Mouse (Mus musculus): ENCODE results near the gene Cuedc2. TPM values are rescaled to one million over a fixed set of nuclear protein-coding genes. Genes with fewer than 3 reads are reported as not detected.
A peak's percentile ranks its signal among the peaks of the same experiment; 100 is the strongest.

The Cuedc2 gene
- polyA plus RNA-seq, 1 experiment = 233 TPM

DNA sequence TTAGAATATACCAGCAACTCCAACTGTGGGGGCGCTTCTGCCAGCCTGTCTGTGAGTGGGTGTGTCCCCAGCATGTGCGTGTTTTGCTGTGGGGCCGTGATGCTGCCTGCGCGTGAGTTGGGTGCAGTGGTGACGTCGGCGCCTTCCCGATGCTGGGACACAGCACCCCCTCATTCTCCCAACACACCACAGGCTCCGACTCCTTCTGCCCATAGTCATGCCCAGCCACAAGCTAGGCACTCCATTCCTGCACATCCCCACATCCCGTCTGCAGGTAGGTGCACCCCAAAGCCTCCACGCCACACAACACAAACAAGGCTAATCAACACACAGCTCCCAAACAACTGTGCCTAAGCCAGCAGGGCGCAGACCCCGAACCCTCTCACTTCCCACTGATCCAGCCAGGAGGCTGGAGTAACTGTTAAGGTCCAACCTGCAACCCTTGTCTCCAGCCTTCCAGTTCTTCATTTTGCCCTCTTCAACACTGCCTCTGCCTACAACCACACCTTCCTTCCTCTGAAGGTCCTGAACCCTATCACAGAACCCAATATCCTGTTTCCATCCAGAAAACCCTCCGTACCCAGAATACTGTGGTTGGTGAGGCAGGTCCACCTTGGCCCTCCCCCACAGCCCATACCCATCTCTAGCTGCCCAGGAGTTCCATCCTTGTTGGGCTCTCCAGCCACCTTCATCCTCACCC, 21.5 kb downstream of the Cuedc2 start:
- Histone ChIP-seq H3K4me3 (ENCODE audit: insufficient read depth, low read length) (peak overlapping the region; percentile 85), H3K4me1 (ENCODE audit: control insufficient read depth, insufficient read depth, low read length) (peaks cover 7% of the 10 kb centered on the region), H3K27ac (ENCODE audit: insufficient read depth, low read length) (peak overlapping the region; percentile 71)
- no peak for TF ChIP-seq CTCF (IDR thresholded peaks at IDR 0.05; ENCODE audit: extremely low read depth, insufficient read depth, low read length)
- peak; percentile 95 for TF ChIP-seq POLR2A (IDR thresholded peaks at IDR 0.05; ENCODE audit: extremely low read depth, insufficient read depth, low read length)

DNA sequence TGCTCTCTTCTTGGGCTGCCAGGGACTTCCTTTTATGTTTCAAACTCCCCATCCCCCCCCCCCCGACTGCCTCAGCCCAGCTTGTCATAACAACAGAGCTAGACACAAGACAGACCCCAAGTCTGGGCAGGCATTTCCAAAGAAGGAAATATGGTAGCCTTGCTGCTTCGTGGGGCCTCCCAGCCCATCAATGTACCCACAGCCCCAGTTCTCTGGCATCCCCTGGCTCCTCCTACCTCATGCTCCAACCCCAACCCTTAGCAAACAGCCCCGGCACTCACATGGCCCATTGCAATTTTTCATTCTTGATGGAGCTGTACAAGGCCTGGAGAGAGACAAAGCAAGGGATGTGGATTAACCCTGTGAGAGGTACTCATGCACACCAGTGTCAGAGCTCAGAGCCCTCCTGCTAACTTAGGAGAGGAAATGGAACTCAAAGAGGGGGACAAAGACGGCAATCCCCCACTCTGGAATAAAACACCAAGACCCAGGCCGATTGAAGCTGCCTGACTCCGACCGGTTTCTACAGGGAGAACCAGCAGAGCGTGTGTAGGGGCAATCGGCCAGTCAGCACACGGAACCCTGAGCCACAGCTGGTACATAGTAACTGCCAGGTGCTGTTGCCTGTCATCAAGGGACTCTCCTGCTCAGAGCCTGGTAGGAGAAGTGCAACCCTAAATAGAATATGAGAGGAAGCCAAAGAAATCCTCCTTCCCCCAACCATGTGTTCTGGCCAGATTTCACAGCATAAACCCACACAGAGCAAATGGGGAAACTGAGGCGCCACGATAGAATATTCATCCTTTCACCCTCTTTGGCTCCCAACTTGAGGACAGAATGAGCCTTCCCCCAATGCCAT, 22.5 kb downstream of the Cuedc2 start:
- TF ChIP-seq POLR2A (IDR thresholded peaks at IDR 0.05; ENCODE audit: extremely low read depth, insufficient read depth, low read length) = no peak
- TF ChIP-seq CTCF (IDR thresholded peaks at IDR 0.05; ENCODE audit: extremely low read depth, insufficient read depth, low read length) = no peak
- Histone ChIP-seq H3K4me3 (ENCODE audit: insufficient read depth, low read length) (peak overlapping the region; percentile 85), H3K27ac (ENCODE audit: insufficient read depth, low read length) (no peak overlapping the region), H3K4me1 (ENCODE audit: control insufficient read depth, insufficient read depth, low read length) (peaks cover 5% of the 10 kb centered on the region)

DNA sequence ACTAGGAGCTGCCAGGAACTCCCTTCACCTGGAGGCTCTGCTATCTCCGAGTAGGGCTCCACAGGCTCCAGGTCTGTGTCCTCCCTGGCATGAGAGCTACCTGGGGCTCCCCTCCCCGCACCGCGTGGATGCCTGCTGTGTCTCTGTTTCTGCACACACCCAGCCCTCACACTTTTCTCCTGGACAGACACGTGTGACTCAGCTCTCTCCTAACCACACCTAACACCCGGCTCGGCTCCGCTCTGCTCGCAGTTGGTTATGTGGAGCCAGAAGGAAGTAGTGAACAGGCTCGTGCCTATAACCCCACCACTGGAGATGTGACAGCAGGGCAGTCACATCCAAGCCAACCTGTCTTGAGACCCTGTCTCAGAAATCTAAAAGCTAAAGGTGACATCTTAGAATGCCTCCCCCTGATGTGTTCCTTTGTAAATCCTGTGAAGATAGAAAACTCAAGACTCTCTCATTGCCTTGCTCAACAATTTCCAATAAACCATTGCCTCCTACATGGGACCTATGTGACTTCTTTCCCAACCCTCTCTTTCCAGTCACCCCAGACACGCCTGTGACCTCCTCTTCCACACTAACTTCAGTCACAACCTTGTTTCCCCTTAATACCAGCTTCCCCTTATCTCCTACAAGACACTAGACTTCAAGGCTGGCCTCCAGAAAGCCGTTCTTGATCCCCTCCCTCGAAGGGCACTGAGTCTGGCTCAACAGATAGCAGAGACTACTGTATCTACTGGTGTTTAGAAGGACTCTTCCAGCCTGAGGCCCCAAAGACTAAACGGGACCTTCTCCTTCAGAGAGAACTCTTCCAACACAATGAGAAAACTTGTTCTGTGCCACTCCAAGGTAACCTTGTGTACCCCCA, 23.4 kb downstream of the Cuedc2 start:
- no peak for TF ChIP-seq CTCF (IDR thresholded peaks at IDR 0.05; ENCODE audit: extremely low read depth, insufficient read depth, low read length)
- no peak for TF ChIP-seq POLR2A (IDR thresholded peaks at IDR 0.05; ENCODE audit: extremely low read depth, insufficient read depth, low read length)
- Histone ChIP-seq H3K27ac (ENCODE audit: insufficient read depth, low read length) (no peak overlapping the region), H3K4me3 (ENCODE audit: insufficient read depth, low read length) (no peak overlapping the region), H3K4me1 (ENCODE audit: control insufficient read depth, insufficient read depth, low read length) (peaks cover 5% of the 10 kb centered on the region)

DNA sequence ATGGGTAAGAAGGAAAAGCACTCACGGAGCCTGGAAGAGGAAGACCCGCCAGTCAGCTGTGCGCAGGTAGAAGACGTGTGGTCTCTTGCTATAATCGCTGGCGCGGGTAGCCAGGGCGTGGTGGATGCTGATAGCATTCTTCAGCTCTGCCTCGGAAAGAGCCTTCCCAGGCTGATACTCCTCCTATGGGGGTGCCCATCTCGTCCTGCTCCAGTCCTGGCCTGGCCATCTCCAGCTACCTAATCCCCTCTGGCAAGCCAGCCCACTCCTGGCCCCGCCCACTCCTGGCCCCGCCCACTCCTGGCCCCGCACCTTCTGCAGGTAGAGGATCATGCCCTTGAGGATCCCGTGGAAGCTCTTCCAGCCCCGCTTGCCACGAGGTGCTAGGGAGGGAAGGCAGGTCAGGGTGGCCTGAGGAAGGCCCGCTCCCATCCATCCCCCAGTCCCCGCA, 24.3 kb downstream of the Cuedc2 start:
- H3K4me3 ChIP-seq (ENCODE audit: insufficient read depth, low read length) = no peak overlapping the region
- TF ChIP-seq POLR2A (IDR thresholded peaks at IDR 0.05; ENCODE audit: extremely low read depth, insufficient read depth, low read length) (no peak), CTCF (IDR thresholded peaks at IDR 0.05; ENCODE audit: extremely low read depth, insufficient read depth, low read length) (no peak)
- peaks cover 1% of the 10 kb centered on the region; the same call in 1 of the 2 replicates for H3K4me1 ChIP-seq (ENCODE audit: control insufficient read depth, insufficient read depth, low read length)
- H3K27ac ChIP-seq (ENCODE audit: insufficient read depth, low read length) = no peak overlapping the region

DNA sequence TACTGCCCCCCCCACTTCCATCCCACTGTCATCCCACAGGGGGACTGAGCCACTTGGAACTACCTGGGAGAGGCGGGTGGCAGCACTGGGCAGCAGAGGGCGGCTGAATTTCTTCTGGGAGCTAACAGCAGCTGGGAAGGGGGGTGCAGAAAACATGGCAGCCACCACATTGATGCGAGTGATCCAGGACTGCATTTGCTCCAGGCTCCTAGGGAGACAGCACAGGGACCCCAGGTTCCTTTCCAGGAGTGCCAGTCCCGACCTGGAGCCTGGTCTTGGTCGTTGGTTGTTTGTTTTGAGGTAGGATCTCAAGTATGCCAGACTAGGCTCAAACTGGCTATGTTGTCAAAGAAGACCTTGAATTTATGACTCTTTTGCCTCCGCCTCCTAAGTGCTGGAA, 24.9 kb downstream of the Cuedc2 start:
- no peak for TF ChIP-seq CTCF (IDR thresholded peaks at IDR 0.05; ENCODE audit: extremely low read depth, insufficient read depth, low read length)
- TF ChIP-seq POLR2A (IDR thresholded peaks at IDR 0.05; ENCODE audit: extremely low read depth, insufficient read depth, low read length) = no peak

DNA sequence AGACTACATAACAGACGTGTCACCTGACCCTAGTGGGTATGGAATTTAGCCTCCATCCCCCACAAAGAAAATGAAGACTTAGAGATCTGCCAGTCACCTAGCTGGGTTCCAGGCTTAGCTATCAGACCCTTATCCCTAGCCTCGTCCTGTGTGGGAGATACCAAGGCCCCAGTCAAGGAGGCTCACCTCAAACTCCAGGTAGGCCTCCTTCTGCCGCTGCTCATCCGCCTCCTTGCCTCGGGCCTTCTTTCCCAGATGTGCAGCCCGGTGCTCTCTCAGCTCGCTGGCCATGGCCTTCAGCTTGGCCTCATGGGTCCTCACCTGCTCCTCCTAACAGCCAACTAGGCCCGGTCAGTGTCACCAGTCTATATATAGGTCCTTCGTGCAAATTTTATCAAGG, 25.4 kb downstream of the Cuedc2 start:
- Histone ChIP-seq H3K4me3 (ENCODE audit: insufficient read depth, low read length) (no peak overlapping the region), H3K27ac (ENCODE audit: insufficient read depth, low read length) (no peak overlapping the region), H3K4me1 (ENCODE audit: control insufficient read depth, insufficient read depth, low read length) (peaks cover 1% of the 10 kb centered on the region; the same call in 1 of the 2 replicates)
- TF ChIP-seq CTCF (IDR thresholded peaks at IDR 0.05; ENCODE audit: extremely low read depth, insufficient read depth, low read length) (no peak), POLR2A (IDR thresholded peaks at IDR 0.05; ENCODE audit: extremely low read depth, insufficient read depth, low read length) (no peak)

More for the DNA sequence above, 24.9 kb downstream of the Cuedc2 start:
- Histone ChIP-seq H3K4me3 (ENCODE audit: insufficient read depth, low read length) (no peak overlapping the region), H3K27ac (ENCODE audit: insufficient read depth, low read length) (no peak overlapping the region), H3K4me1 (ENCODE audit: control insufficient read depth, insufficient read depth, low read length) (peaks cover 1% of the 10 kb centered on the region; the same call in 1 of the 2 replicates)

DNA sequence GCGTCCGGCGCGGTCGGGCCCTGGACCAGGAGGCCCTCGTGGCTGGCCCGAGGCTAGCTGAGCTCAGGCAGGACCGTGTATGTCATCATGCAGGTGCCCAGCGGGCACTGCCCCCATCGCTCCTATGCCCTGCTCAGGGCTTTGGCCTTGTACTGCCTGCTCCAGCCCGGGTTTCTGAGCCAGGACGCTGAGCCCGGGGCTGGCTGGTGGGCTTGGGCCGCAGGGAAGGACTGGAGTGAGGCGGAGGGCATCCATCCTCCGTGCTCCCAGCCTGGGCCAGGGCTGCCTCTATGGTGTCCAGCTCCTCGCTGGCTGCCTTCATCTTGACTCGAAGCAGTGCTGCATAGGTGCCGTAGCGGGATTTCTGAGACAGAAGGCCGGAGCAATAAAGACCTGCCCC, 25.9 kb downstream of the Cuedc2 start:
- peaks cover 1% of the 10 kb centered on the region; the same call in 1 of the 2 replicates for H3K4me1 ChIP-seq (ENCODE audit: control insufficient read depth, insufficient read depth, low read length)
- no peak overlapping the region for H3K4me3 ChIP-seq (ENCODE audit: insufficient read depth, low read length)
- TF ChIP-seq POLR2A (IDR thresholded peaks at IDR 0.05; ENCODE audit: extremely low read depth, insufficient read depth, low read length) (no peak), CTCF (IDR thresholded peaks at IDR 0.05; ENCODE audit: extremely low read depth, insufficient read depth, low read length) (no peak)

DNA sequence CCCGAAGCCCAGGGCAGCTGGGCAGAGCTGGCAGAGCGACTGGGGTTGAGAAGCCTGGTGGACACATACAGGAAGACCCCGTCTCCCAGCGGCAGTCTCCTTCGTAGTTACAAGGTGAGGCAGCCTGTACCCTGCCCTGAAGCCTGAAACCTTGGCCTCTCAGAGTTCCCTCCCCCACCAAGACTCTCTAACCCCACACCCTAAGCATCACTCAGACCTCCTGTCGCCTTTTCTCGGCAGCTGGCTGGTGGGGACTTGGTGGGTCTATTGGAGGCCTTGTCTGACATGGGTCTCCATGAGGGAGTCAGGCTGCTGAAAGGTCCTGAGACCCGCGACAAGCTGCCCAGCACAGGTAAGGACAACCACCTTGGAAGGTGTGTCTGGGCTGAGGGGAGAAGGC, 27.2 kb downstream of the Cuedc2 start:
- Histone ChIP-seq H3K4me1 (ENCODE audit: control insufficient read depth, insufficient read depth, low read length) (peaks cover 1% of the 10 kb centered on the region; the same call in 1 of the 2 replicates), H3K4me3 (ENCODE audit: insufficient read depth, low read length) (no peak overlapping the region), H3K27ac (ENCODE audit: insufficient read depth, low read length) (no peak overlapping the region)
- TF ChIP-seq POLR2A (IDR thresholded peaks at IDR 0.05; ENCODE audit: extremely low read depth, insufficient read depth, low read length) (no peak), CTCF (IDR thresholded peaks at IDR 0.05; ENCODE audit: extremely low read depth, insufficient read depth, low read length) (no peak)

More for the DNA sequence above, 25.9 kb downstream of the Cuedc2 start:
- no peak overlapping the region for H3K27ac ChIP-seq (ENCODE audit: insufficient read depth, low read length)
